Mouse (Mus musculus) small intestine, adult 2 months (tissue): ENCODE results near the gene Ntm.

Experiments
- CTCF ChIP-seq: fragments of 200-500 bp; IDR thresholded peaks from 2 replicates; pipeline ENCODE4 v1.5.1; 2012; ENCODE audit warnings: low read depth, mild to moderate bottlenecking, control low read depth, inconsistent platforms, low read length, moderate library complexity, mixed read lengths; ENCODE audit not compliant: insufficient replicate concordance, insufficient read length; ENCODE audit errors: extremely low read depth
- POLR2A ChIP-seq: fragments of 200-500 bp; IDR thresholded peaks from 2 replicates; pipeline ENCODE4 v1.6.1; 2012; ENCODE audit warnings: low read depth, mild to moderate bottlenecking, control low read depth, inconsistent platforms, low read length, moderate library complexity

- TF ChIP-seq POLR2A (no peak), CTCF (no peak)
Measured at GRCm38 (mm10) chr9:29865502-29865901, 97.4 kb downstream of the Ntm start.
